Mouse (Mus musculus) spleen, postnatal 4 days (tissue): ENCODE results near the gene Snta1.
"Not testable (repeated sequence)": the region's sequence is repeated elsewhere in the genome, so short reads cannot be mapped to it uniquely, and the experiment has no call there.

Experiments
- DNase-seq, 2 experiments: peaks; one replicate each; pipeline ENCODE4 v3.0.0; 2022; ENCODE audit warnings: low spot score in 2 of 2

The Snta1 gene

DNA sequence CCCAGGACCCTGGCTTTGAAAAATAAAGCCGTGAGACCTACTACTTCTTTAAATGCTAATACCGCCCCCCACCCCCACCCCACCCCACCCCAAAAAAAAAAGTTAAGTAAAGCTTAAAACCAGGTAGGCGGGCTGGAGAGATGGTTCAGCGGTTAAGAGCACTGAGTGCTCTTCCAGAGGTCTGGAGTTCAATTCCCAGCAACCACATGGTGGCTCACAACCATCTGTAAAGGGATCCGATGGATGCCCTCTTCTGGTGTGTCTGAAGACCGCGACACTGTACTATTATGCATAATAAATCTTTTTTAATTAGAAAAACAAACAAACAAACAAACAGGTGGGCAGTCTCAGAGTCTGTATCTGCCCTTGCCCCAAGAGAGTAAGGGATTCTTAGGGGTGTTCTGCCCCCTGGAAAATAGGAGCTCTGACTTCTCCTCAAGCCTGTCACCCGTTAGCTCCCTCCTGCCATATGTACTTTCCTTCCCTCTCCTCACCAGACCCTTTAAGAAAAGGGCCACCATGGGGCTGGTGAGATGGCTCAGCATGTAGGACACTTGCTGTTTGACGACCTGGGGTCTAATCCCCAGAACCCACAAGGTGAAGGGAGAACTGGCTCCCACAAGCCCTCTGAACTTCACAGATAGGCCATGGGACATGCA, 34.9 kb downstream of the Snta1 start, which contains the start of gene Cdk5rap1:
TSS of gene Cdk5rap1 (minus strand) at position 169 of the 659 bp plus-strand sequence.
- no peak for DNase-seq

DNA sequence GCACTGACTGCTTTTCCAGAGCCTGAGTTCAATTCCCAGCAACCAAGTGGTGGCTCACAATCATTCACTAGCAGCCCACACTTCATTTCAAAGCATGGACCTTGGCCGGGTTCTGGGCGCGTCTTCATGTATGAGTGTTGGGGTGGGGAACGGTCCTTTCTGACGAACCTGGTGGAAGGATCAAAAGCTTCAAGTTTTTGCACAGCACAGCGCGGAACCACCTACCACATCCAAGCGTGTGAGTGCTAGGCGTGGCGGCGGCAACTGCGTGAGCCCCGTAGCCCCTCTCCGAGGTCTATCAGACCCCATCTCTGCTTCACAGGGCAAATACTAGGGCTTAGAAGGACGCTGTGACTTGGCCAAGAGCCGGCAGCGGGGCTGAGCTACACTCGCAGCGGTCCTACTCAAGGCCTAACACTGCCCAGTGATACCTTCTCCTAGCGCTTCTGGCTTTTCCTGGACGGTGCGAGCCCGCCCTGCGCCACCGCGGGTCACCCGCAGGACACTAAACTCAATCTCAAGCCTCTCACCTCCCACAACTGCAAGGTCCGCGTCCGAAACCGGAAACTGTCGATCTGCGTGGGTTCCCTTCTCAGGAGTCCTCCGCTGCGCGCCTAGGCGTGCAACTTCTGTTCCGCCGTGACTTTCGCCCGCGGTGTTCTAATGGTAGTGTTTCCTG, 35.6 kb downstream of the Snta1 start:
- peak; percentile 88 to 95 for DNase-seq

DNA sequence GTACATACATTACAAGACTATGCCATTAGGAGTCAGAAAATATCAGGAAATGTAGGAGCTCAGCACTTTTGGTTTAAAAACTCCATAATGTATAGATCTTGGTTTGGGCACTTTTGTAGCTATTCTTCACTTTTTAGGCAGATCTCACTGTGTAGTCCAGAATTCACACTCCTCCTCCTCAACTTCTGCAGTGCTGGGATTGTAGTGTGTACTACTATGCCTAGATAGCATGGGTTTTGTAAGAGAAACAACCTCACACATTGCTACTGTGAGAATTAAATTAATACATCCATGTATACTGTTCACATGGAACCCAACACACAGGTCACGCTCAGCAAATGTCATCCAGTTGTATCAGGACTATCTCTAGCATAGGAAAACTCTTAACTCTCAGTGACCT, 40.4 kb downstream of the Snta1 start:
- DNase-seq: no peak

DNA sequence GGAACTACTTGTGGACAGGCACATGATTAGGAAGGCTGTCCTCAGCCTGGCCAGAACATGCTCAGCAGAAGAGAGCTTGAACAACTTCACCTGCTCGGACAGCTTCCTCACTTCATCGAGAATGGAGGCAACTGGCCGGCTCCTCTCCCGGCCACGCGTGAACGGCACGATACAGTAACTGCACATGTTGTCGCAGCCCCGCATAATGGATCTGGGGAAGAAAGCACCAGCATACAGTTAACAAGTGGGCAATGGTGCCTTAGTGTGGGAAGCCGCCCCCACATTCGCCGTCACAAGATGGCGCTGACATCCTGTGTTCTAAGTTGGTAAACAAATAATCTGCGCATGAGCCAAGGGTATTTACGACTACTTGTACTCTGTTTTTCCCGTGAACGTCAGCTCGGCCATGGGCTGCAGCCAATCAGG, 53.9 kb downstream of the Snta1 start:
- DNase-seq: not testable (repeated sequence)

DNA sequence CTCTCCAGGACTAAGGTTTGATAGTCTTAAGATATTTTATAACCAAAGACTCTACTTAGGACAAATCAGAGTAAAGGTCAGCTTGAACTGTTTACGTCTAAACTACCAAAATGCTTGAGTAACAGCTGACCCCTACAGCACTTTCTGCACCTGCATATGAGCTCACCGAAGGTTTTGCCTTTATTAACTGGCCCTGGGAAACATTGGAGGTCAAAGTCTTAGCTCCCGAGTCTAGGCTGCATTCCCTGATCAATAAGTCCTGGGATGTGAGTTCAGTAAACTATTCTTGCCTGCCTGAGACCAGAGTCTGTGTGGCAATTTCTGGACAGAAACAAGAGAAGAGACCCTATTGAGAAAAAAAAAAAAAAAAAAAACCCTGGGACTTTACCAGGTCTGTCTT, 59.7 kb downstream of the Snta1 start:
- DNase-seq: no peak

DNA sequence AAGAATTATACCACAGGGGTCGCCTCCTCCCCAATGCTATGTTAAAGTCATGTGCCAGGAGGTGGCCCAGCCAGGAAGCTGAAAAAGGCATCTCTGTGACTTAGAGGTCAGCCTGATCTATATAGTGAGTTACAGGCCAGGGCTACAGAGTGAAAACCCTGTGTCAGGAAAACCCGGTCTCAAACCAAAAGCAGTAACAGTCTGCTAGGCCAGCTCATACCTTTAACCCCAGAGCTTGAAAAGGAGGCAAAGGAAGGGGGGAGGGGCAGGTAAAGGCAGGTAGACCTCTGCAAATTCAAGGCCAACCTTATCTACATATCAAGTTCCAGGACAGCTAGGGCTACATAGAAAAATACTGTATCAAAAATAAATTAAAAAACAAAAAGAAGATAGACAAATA, 68.5 kb downstream of the Snta1 start:
- no peak for DNase-seq

DNA sequence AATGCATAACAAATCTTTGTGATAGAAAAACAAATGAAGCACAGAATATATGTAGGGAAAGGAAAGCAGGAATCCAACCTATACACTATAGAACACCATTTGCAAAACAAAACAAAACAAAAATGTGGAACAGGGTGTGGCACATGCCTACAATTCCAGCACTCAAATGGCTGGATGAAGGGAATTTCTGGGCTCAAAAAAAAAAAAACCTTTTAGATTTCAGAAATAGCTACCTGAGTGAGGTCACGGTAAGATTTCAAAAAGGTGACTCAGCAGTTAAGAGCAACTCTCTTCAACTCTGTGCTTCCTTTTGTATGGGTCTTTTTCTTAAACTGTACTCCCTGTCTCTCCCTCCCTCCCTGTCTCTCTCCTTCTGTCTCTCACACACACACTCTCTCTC, 69.7 kb downstream of the Snta1 start:
- no peak for DNase-seq

DNA sequence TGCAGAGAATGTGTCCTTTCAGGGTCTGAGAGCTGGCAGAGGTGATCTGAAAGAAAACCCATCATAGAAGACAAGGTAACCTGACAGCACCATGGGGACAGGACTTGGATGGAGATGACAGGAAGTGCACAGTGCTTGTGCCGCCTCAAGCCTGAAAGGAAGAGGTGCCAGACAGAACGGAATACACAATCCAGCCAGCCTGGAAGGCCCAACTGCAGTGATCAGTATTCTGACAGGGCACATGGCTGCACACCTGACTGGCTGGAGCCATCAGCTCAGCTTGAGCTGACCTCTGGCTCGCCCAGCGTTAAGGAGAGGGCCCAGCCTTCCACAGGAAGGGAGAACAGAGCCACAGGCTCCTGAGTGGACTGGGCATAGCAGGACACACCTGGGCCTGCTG, 72.3 kb downstream of the Snta1 start:
- no peak for DNase-seq

DNA sequence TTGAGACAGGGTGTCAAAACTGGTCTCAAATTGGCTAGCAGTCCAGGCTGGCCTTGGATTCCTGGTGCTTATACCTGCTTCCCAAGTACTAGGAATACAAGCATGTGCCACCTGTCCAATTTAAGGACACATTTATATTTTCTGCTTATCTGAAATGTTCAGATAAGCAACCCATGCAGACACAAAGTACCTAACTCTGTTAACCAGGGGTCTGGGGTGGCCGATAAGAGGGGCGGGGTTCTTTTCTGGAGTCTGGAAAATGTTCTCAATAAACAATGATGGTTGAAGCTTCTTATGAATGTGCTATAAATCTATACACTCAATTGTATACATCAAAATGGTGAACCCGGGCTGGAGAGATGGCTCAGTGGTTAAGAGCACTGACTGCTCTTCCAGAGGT, 81.0 kb downstream of the Snta1 start:
- DNase-seq: peak in 1 of 2 experiments; percentile 40
